Mouse (Mus musculus) kidney, embryonic 15.5 days (tissue): ENCODE data around the gene Rassf6. TPM values are rescaled to one million over a fixed set of nuclear protein-coding genes. Genes with fewer than 3 reads are reported as not detected.

Experiments
- ATAC-seq: fragments of 200-750 bp; cut with Nextera tagmentation; replicated peaks from 2 replicates; pipeline ENCODE4 v1.8.0; 2017; ENCODE audit warnings: moderate TSS enrichment; ENCODE audit not compliant: low FRiP score
- H3K27ac ChIP-seq: fragments of 300-500 bp; sonication (generic); 2 replicates; pipeline ENCODE4 v1.5.1; 2015; ENCODE audit warnings: mild to moderate bottlenecking, inconsistent platforms
- H3K27me3 ChIP-seq: fragments of 300-500 bp; sonication (generic); 2 replicates; pipeline ENCODE4 v1.6.1; 2015; ENCODE audit warnings: inconsistent platforms
- H3K36me3 ChIP-seq: fragments of 300-500 bp; sonication (generic); 2 replicates; pipeline ENCODE4 v1.6.1; 2015; ENCODE audit warnings: inconsistent platforms
- H3K4me1 ChIP-seq: fragments of 300-500 bp; sonication (generic); 2 replicates; pipeline ENCODE4 v1.6.1; 2015; ENCODE audit warnings: inconsistent platforms
- H3K4me2 ChIP-seq: fragments of 300-500 bp; sonication (generic); 2 replicates; pipeline ENCODE4 v1.6.1; 2015; ENCODE audit warnings: moderate library complexity, mild to moderate bottlenecking, inconsistent platforms
- H3K4me3 ChIP-seq: fragments of 300-500 bp; sonication (generic); replicated peaks from 2 replicates; pipeline ENCODE4 v1.5.1; 2015; ENCODE audit warnings: mild to moderate bottlenecking, inconsistent platforms
- H3K9ac ChIP-seq: fragments of 300-500 bp; sonication (generic); 2 replicates; pipeline ENCODE4 v1.6.1; 2015; ENCODE audit warnings: mild to moderate bottlenecking, inconsistent platforms
- H3K9me3 ChIP-seq: fragments of 300-500 bp; sonication (generic); replicated peaks from 2 replicates; pipeline ENCODE4 v1.6.1; 2016; ENCODE audit warnings: inconsistent platforms
- WGBS: fragments of 180-500 bp; shearing (Covaris S2); methylation state at CpG from one replicate; pipeline ENCODE4 v1.1.7; 2015; ENCODE audit warnings: mixed read lengths; 5-methylcytosine and 5-hydroxymethylcytosine counted together
- polyA plus RNA-seq: library from polyadenylated mRNA; unstranded; fragments of >200 nt; fragmentation: Nextera tagmentation; extraction: Ambion mirVana; gene quantifications from 2 replicates; pipeline ENCODE4 v1.2.1, GENCODE M21; 2015

Gene Rassf6
- 10.9 and 12.1 TPM in 2 replicates for polyA plus RNA-seq

GRCm38 (mm10) chr5:90640286-90641217, at the start of gene Rassf6:
Rassf6 (minus strand) TSS chr5:90640657.
- Histone ChIP-seq H3K4me2 (peak within 1 kb of the TSS; percentile 68), H3K36me3 (no peaks in the 10 kb centered on the region), H3K9ac (peak within 1 kb of the TSS; percentile 40; the same call in 1 of the 2 replicates), H3K4me3 (peak within 1 kb of the TSS; percentile 50), H3K4me1 (peaks cover 13% of the 10 kb centered on the region; the same call in 1 of the 2 replicates), H3K9me3 (no peaks in the 10 kb centered on the region), H3K27me3 (no peaks in the 10 kb centered on the region), H3K27ac (peak within 1 kb of the TSS; percentile 66)
- ATAC-seq = peak; percentile 98
- 7% methylated on average over 26 of the region's 26 CpGs for WGBS

- Histone ChIP-seq H3K4me2 (no peak overlapping the region), H3K4me1 (no peaks in the 10 kb centered on the region), H3K27me3 (no peaks in the 10 kb centered on the region), H3K36me3 (no peaks in the 10 kb centered on the region), H3K27ac (no peak overlapping the region), H3K4me3 (no peak overlapping the region), H3K9ac (no peak overlapping the region), H3K9me3 (no peaks in the 10 kb centered on the region)
- WGBS = 82% methylated on average over 8 of the region's 8 CpGs
- no peak for ATAC-seq
These were observed 49.1 kb upstream of the Rassf6 start for GRCm38 (mm10) chr5:90689426-90690128.

GRCm38 (mm10) chr5:90687913-90688312, 47.5 kb upstream of the Rassf6 start:
- H3K36me3 ChIP-seq = no peaks in the 10 kb centered on the region
- WGBS = 91% methylated on average over 10 of the region's 10 CpGs

GRCm38 (mm10) chr5:90684994-90685393, 44.5 kb upstream of the Rassf6 start:
- WGBS = 50% methylated on average over 4 of the region's 4 CpGs
- no peak overlapping the region for H3K27ac ChIP-seq
- H3K27me3 ChIP-seq = no peaks in the 10 kb centered on the region
- H3K4me1 ChIP-seq = no peaks in the 10 kb centered on the region
- H3K36me3 ChIP-seq = no peaks in the 10 kb centered on the region
- H3K4me2 ChIP-seq = no peak overlapping the region
- H3K9ac ChIP-seq = no peak overlapping the region
- H3K4me3 ChIP-seq = no peak overlapping the region
- H3K9me3 ChIP-seq = no peaks in the 10 kb centered on the region
- ATAC-seq = no peak

More at GRCm38 (mm10) chr5:90687913-90688312, 47.5 kb upstream of the Rassf6 start:
- no peak for ATAC-seq
- H3K4me1 ChIP-seq = no peaks in the 10 kb centered on the region
- no peak overlapping the region for H3K4me3 ChIP-seq
- H3K27me3 ChIP-seq = no peaks in the 10 kb centered on the region
- no peak overlapping the region for H3K9ac ChIP-seq
- H3K27ac ChIP-seq = no peak overlapping the region
- no peaks in the 10 kb centered on the region for H3K9me3 ChIP-seq
- H3K4me2 ChIP-seq = no peak overlapping the region

- H3K4me1 ChIP-seq = no peaks in the 10 kb centered on the region
- H3K36me3 ChIP-seq = no peaks in the 10 kb centered on the region
- no peak for ATAC-seq
- no peak overlapping the region for H3K4me3 ChIP-seq
- H3K27me3 ChIP-seq = no peaks in the 10 kb centered on the region
- no peak overlapping the region for H3K27ac ChIP-seq
- H3K9me3 ChIP-seq = no peaks in the 10 kb centered on the region
- WGBS = 75% methylated on average over 4 of the region's 4 CpGs
- no peak overlapping the region for H3K4me2 ChIP-seq
- no peak overlapping the region for H3K9ac ChIP-seq
These were observed 41.4 kb upstream of the Rassf6 start for GRCm38 (mm10) chr5:90681842-90682241.

- no peaks in the 10 kb centered on the region for H3K9me3 ChIP-seq
- H3K4me2 ChIP-seq = no peak overlapping the region
- no peak overlapping the region for H3K4me3 ChIP-seq
- no peak for ATAC-seq
- H3K27ac ChIP-seq = no peak overlapping the region
- H3K27me3 ChIP-seq = no peaks in the 10 kb centered on the region
- no peaks in the 10 kb centered on the region for H3K4me1 ChIP-seq
- WGBS = 64% methylated on average over 2 of the region's 2 CpGs
- no peaks in the 10 kb centered on the region for H3K36me3 ChIP-seq
- no peak overlapping the region for H3K9ac ChIP-seq
These were observed 37.1 kb upstream of the Rassf6 start for GRCm38 (mm10) chr5:90677560-90677959.

- no peak overlapping the region for H3K27ac ChIP-seq
- no peaks in the 10 kb centered on the region for H3K4me1 ChIP-seq
- WGBS = 60% methylated on average over 8 of the region's 8 CpGs
- ATAC-seq = no peak
- H3K27me3 ChIP-seq = 0 out of 2 replicates have a peak, but pooled peaks cover 5% of the 10 kb centered on the region
- no peak overlapping the region for H3K9ac ChIP-seq
- no peak overlapping the region for H3K4me3 ChIP-seq
- no peak overlapping the region for H3K4me2 ChIP-seq
- no peaks in the 10 kb centered on the region for H3K36me3 ChIP-seq
- no peaks in the 10 kb centered on the region for H3K9me3 ChIP-seq
These were observed 21.4 kb upstream of the Rassf6 start for GRCm38 (mm10) chr5:90661852-90662251.

- no peak overlapping the region for H3K27ac ChIP-seq
- H3K27me3 ChIP-seq = 0 out of 2 replicates have a peak, but pooled peaks cover 5% of the 10 kb centered on the region
- H3K4me3 ChIP-seq = no peak overlapping the region
- H3K9ac ChIP-seq = no peak overlapping the region
- H3K4me1 ChIP-seq = no peaks in the 10 kb centered on the region
- H3K4me2 ChIP-seq = no peak overlapping the region
- peak; percentile 71 for ATAC-seq
- H3K36me3 ChIP-seq = no peaks in the 10 kb centered on the region
- no peaks in the 10 kb centered on the region for H3K9me3 ChIP-seq
- 14% methylated on average over 9 of the region's 9 CpGs for WGBS
These were observed 21.0 kb upstream of the Rassf6 start for GRCm38 (mm10) chr5:90661436-90661835.

GRCm38 (mm10) chr5:90660411-90660810, 20.0 kb upstream of the Rassf6 start:
- H3K4me1 ChIP-seq = no peaks in the 10 kb centered on the region
- 0 out of 2 replicates have a peak, but pooled peaks cover 5% of the 10 kb centered on the region for H3K27me3 ChIP-seq
- WGBS = 82% methylated on average over 5 of the region's 5 CpGs
- H3K9ac ChIP-seq = no peak overlapping the region
- H3K27ac ChIP-seq = no peak overlapping the region
- H3K9me3 ChIP-seq = no peaks in the 10 kb centered on the region
- H3K36me3 ChIP-seq = no peaks in the 10 kb centered on the region
- H3K4me2 ChIP-seq = no peak overlapping the region
- ATAC-seq = no peak
- H3K4me3 ChIP-seq = no peak overlapping the region

- Histone ChIP-seq H3K36me3 (no peaks in the 10 kb centered on the region), H3K27me3 (0 out of 2 replicates have a peak, but pooled peaks cover 5% of the 10 kb centered on the region), H3K4me1 (no peaks in the 10 kb centered on the region), H3K9me3 (no peaks in the 10 kb centered on the region), H3K27ac (no peak overlapping the region), H3K4me3 (no peak overlapping the region), H3K4me2 (no peak overlapping the region), H3K9ac (no peak overlapping the region)
- 89% methylated on average over 6 of the region's 6 CpGs for WGBS
- ATAC-seq = no peak
These were observed 16.2 kb upstream of the Rassf6 start for GRCm38 (mm10) chr5:90656681-90657080.

- Histone ChIP-seq H3K4me2 (no peak overlapping the region), H3K9me3 (no peaks in the 10 kb centered on the region), H3K4me1 (peaks cover 6% of the 10 kb centered on the region; the same call in 1 of the 2 replicates), H3K9ac (no peak overlapping the region), H3K27me3 (0 out of 2 replicates have a peak, but pooled peaks cover 3% of the 10 kb centered on the region), H3K36me3 (no peaks in the 10 kb centered on the region), H3K4me3 (no peak overlapping the region), H3K27ac (no peak overlapping the region)
- no peak for ATAC-seq
- WGBS = 83% methylated on average over 13 of the region's 13 CpGs
These were observed 15.4 kb upstream of the Rassf6 start for GRCm38 (mm10) chr5:90655891-90656290.

- Histone ChIP-seq H3K4me1 (peaks cover 7% of the 10 kb centered on the region; the same call in 1 of the 2 replicates), H3K9ac (no peak overlapping the region), H3K27ac (no peak overlapping the region), H3K4me2 (no peak overlapping the region), H3K4me3 (no peak overlapping the region), H3K36me3 (no peaks in the 10 kb centered on the region), H3K9me3 (no peaks in the 10 kb centered on the region), H3K27me3 (no peaks in the 10 kb centered on the region)
- no peak for ATAC-seq
- 67% methylated on average over 5 of the region's 5 CpGs for WGBS
These were observed 14.3 kb upstream of the Rassf6 start for GRCm38 (mm10) chr5:90654798-90655197.
